Mouse (Mus musculus): Measurements from ENCODE around the gene Xylt1. TPM values are rescaled to one million over a fixed set of nuclear protein-coding genes. Genes with fewer than 3 reads are reported as not detected.

Xylt1 gene
- polyA plus RNA-seq, 1 experiment from 2014 or later: 7.9 TPM

DNA sequence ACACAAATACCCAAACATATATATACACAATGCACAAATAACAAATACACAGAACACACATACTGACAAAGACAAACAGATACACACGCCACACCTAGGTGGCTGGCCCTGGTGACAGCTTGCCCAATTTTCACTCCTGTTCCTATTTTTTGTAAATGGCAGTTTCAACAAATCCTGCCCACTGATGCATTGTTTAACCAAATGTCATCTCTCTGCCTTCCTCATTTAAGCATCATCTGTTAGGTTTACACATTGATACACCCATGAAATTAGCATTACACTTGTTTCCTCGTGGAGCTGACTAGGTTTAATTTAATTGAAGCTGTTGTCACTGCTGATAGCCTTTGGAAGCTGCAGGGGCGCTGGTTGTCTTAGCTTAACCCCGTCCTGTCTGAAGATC is 194.6 kb downstream of the Xylt1 start:
- Histone ChIP-seq H3K79me2 (ENCODE audit: inconsistent target) (no peaks in the 10 kb centered on the region), H3K27ac (no peak overlapping the region), H3K36me3 (ENCODE audit: inconsistent target) (no peaks in the 10 kb centered on the region), H3K4me3 (ENCODE audit: inconsistent target) (no peak overlapping the region)
- WGBS (ENCODE audit: missing documents): 75% methylated on average over 4 of the region's 4 CpGs

DNA sequence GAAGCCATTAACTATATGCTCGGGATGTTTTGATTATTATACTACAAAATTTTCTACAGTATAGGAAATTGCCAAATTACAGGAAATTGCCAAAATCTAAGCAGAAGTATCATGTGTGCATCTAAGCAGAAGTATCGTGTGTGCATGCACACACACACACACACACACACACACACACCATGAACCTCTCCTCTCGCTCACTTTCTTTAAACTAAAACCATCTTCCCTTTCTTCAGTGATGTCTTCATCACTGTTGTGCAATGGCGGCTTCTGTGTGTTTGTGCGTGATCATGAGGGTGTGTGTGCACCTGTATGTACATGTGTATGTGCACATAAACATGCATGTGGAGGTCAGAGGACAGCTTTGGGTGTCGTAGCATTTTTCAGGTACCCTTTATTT is 196.3 kb downstream of the Xylt1 start:
- 71% methylated on average over 6 of the region's 6 CpGs for WGBS (ENCODE audit: missing documents)
- H3K79me2 ChIP-seq (ENCODE audit: inconsistent target): no peaks in the 10 kb centered on the region
- H3K4me3 ChIP-seq (ENCODE audit: inconsistent target): no peak overlapping the region
- no peak overlapping the region for H3K27ac ChIP-seq
- no peaks in the 10 kb centered on the region for H3K36me3 ChIP-seq (ENCODE audit: inconsistent target)

DNA sequence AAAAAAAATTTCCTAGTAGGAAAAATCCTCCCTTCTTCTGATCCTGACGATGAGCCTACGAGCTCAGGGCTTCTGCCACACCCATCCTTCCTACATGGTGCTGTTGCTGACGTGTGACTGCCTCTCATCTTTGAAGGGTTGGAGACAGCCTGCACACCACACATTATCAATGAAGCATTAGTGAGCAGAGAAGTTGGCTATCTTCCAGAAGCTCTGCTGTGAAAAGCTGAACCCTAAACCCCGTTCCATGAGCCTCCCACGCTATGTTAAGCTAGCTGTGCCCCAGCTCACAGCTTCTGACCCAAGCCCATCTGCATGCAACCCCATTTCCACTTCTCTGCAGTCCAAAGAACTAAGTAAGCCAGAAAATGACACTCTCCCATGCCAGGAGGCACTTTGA is 204.4 kb downstream of the Xylt1 start:
- no peaks in the 10 kb centered on the region for H3K36me3 ChIP-seq (ENCODE audit: inconsistent target)
- no peak overlapping the region for H3K4me3 ChIP-seq (ENCODE audit: inconsistent target)
- H3K79me2 ChIP-seq (ENCODE audit: inconsistent target): no peaks in the 10 kb centered on the region
- WGBS (ENCODE audit: missing documents): 88% methylated on average over 5 of the region's 5 CpGs
- H3K27ac ChIP-seq: no peak overlapping the region

DNA sequence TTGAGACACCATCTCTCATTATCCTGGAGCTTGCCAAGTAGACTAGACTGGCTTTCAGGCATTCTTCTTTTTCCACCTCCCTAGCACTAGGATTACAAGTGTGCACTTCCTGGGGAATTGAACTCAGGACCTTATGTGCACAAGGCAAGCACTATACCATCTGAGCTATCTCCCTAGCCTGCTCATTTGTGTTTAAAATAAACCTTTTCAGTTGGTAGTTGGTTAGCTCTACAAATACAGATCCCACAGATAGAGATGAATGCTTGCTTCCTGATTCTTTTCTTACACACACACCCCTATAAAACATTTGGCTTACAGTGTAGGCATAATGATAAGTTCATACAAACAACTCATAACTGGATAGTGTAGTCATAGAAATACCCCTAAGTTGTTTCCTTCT is 206.0 kb downstream of the Xylt1 start:
- H3K79me2 ChIP-seq (ENCODE audit: inconsistent target): no peaks in the 10 kb centered on the region
- H3K27ac ChIP-seq: no peak overlapping the region
- no peaks in the 10 kb centered on the region for H3K36me3 ChIP-seq (ENCODE audit: inconsistent target)
- H3K4me3 ChIP-seq (ENCODE audit: inconsistent target): no peak overlapping the region

DNA sequence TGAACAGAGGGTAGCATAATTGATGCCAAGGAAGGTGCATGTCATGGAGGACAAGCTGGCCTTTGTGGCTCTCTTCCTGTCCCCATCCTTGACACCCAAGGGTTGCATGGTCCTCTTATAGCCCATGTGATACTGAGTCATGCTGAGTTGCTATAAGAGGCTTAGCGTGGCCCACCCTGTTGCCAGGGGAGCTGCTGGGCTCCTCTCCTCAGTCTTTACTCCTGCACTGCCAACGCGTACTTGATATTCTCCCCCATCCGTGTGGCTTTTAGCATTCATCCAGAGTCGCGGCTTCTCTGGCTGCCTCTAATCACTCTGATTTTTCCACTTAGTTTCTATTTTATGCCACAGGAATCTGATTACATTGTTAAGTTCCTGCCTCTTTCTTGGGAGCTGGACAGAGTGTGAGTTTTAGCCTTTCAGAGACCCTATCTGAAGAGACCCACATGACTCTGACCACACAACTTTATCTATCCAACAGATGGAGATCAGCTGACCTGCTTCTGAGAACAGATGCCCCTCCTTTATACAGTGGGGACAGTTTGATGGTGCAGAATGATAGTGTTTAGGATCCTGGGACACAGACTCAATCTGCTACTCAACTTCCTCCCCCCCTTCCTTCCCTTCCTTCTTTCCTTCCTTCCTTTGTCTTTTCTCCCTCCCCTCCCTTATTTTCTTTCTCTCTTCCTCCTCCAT is 206.6 kb downstream of the Xylt1 start:
- WGBS (ENCODE audit: missing documents): 92% methylated on average over 6 of the region's 6 CpGs
- Histone ChIP-seq H3K79me2 (ENCODE audit: inconsistent target) (no peaks in the 10 kb centered on the region), H3K4me3 (ENCODE audit: inconsistent target) (no peak overlapping the region), H3K27ac (no peak overlapping the region), H3K36me3 (ENCODE audit: inconsistent target) (no peaks in the 10 kb centered on the region)

DNA sequence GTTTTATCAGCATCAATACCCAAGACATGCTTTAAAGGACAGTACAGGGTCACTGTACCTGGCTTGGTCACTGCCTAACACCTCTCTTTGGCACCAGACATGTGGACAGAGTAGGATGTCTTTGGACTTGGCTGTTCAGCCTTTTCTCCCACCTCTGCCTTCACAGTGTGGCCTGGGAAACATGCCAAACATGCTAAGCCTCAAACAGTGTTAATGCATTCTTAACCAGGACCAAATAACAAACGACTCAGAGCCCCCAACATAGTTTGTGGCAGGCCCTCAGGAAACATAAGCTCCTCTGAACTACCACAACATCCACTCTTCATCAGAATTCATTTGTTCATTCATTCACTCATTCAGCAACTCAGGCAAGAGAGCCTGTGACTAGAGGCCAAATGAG is 207.6 kb downstream of the Xylt1 start:
- H3K79me2 ChIP-seq (ENCODE audit: inconsistent target): no peaks in the 10 kb centered on the region
- H3K4me3 ChIP-seq (ENCODE audit: inconsistent target): no peak overlapping the region
- H3K27ac ChIP-seq: no peak overlapping the region
- peaks cover under 1% of the 10 kb centered on the region; the same call in 1 of the 2 replicates for H3K36me3 ChIP-seq (ENCODE audit: inconsistent target)
- WGBS (ENCODE audit: missing documents): 11% methylated on average over 1 of the region's 1 CpGs

DNA sequence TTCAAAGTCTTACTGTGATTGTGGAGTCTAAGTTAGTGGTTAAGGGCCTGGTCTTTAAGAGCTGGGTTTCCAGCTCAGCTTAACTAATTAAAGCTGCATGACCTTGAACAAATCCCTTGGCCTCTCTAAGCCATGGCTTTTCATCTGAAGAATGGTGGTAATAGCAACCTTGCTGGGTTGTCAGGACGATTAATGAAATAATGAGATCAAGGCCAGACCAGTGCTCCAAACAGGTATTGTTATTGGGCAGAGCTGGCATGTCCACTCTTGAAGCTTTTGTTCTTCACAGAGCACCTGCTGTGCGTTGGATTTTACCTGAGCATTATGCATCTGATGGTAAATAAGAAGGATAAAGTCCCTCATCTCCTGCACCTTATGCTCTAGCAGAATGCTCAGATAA is 208.6 kb downstream of the Xylt1 start:
- Histone ChIP-seq H3K27ac (no peak overlapping the region), H3K36me3 (ENCODE audit: inconsistent target) (peaks cover 5% of the 10 kb centered on the region; the same call in 1 of the 2 replicates), H3K4me3 (ENCODE audit: inconsistent target) (no peak overlapping the region), H3K79me2 (ENCODE audit: inconsistent target) (no peaks in the 10 kb centered on the region)
- 95% methylated on average over 2 of the region's 2 CpGs for WGBS (ENCODE audit: missing documents)

DNA sequence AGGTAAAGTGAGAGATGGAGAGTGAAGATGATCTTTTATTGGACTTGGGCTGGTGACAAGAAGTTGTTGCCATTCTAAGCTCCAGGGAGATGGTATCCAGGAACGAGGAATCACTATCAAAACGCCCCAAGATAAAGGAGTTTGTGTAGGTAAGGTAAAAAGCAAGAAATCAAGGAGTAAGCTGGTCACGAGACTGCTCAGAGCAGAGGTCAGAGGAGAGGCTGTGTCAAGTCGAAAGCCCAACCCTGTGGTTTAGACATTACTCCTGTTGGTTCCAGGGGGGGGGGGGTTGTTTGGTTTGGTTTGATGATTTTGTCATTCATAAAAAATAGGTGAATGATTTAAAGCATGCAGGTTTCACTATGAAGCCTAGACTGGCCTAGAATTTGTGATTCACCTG is 209.0 kb downstream of the Xylt1 start:
- no peak overlapping the region for H3K4me3 ChIP-seq (ENCODE audit: inconsistent target)
- WGBS (ENCODE audit: missing documents): 87% methylated on average over 4 of the region's 4 CpGs
- no peak overlapping the region for H3K27ac ChIP-seq
- H3K36me3 ChIP-seq (ENCODE audit: inconsistent target): peaks cover 5% of the 10 kb centered on the region; the same call in 1 of the 2 replicates
- H3K79me2 ChIP-seq (ENCODE audit: inconsistent target): no peaks in the 10 kb centered on the region

DNA sequence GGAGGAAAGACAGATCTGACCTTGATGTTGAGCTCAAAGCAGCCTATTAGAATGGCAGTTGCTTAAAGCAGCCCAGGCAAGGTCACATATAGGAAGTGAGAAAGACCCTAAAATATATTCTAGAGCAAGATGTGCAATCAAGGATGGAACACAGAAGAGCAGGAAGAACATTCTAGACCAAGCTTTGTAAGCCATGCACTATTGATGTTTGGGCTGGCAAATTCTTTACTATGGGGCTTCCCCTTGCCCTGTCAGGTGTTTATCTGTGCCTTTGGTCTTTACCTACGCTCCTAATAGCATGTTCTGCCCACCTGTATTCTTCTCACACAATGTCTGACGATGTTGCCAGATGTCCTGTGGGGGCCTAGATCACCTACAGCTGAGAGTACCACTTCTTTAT is 213.4 kb downstream of the Xylt1 start:
- no peak overlapping the region for H3K27ac ChIP-seq
- WGBS (ENCODE audit: missing documents): 100% methylated on average over 2 of the region's 2 CpGs

DNA sequence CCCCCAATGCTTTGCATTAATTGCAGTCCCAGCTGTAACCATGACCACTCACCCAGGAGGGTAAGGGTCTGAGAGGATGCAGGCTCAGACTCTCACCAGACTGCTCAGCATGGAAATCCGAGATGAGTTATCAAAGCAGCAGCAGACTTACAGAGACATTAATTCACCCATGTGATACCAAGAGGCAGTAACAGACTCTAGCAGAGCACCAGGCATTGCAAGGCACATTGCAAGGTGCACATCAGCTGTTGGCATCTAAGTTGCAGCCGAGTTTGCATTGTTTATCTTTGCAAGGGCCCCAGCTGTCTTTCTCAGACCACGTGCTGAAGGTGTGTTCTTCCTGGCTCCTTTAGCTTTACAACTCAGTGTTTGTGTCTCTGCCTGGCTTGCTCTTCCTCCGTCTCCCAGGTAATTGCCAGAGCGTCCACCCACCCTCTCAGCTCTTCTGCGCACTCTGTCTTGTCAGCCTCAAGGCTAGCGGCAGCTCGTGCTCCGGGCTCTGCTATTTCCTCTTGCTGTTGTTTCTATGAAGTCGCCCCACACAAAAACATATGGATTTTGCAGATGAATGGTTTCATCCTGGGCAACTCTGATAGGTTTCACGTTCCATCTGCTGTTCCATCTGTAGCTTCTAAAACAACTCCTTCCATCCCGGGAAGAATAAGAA is 214.4 kb downstream of the Xylt1 start:
- no peak overlapping the region for H3K27ac ChIP-seq
- 97% methylated on average over 12 of the region's 12 CpGs for WGBS (ENCODE audit: missing documents)
- no peaks in the 10 kb centered on the region for H3K79me2 ChIP-seq (ENCODE audit: inconsistent target)
- no peak overlapping the region for H3K4me3 ChIP-seq (ENCODE audit: inconsistent target)
- H3K36me3 ChIP-seq (ENCODE audit: inconsistent target): peaks cover 5% of the 10 kb centered on the region; the same call in 1 of the 2 replicates

More for the DNA sequence above, 213.4 kb downstream of the Xylt1 start:
- Histone ChIP-seq H3K79me2 (ENCODE audit: inconsistent target) (no peaks in the 10 kb centered on the region), H3K4me3 (ENCODE audit: inconsistent target) (no peak overlapping the region), H3K36me3 (ENCODE audit: inconsistent target) (peaks cover 5% of the 10 kb centered on the region; the same call in 1 of the 2 replicates)

DNA sequence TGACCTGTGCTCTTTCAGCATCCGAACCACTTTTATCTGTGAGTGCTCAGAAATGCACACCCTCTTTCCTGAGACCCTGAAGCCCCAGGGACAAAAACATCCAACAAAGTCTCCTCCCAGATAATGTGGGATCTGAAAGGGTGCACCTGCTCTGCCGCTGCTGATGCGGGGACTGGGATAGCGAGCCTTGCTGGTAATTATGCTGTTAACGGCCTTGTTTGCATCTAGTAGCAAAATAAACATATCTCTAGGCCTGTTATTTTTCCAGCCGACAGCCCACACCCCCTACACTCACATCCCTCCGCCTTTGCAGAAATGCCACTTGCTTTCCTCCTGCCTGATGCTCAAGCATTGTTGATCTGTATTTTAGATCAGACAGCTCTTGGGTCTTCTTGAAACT is 219.7 kb downstream of the Xylt1 start:
- H3K27ac ChIP-seq: no peak overlapping the region
- H3K4me3 ChIP-seq (ENCODE audit: inconsistent target): no peak overlapping the region
- no peaks in the 10 kb centered on the region for H3K79me2 ChIP-seq (ENCODE audit: inconsistent target)
- WGBS (ENCODE audit: missing documents): 92% methylated on average over 7 of the region's 7 CpGs
- no peaks in the 10 kb centered on the region for H3K36me3 ChIP-seq (ENCODE audit: inconsistent target)

DNA sequence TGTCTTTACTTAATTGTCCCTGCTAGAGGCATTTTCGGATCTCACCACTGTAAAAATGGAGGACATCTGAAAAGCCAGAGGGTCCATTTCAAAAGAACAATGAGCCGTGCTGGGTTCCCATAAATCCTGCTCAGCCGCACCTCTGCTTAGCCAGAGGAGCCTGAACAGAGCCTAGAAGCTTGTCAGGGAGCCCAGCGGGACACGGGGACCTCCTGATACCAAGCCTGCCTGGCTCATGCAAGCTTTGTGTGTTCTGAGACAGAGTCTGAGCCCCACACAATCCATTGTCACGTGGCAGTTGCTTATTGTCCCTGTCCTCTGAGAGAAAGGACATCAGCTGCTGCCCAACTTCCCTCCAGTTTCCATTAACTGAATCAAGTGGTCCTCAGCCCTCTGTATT is 229.7 kb downstream of the Xylt1 start:
- H3K36me3 ChIP-seq (ENCODE audit: inconsistent target): no peaks in the 10 kb centered on the region
- H3K27ac ChIP-seq: no peak overlapping the region
- H3K79me2 ChIP-seq (ENCODE audit: inconsistent target): no peaks in the 10 kb centered on the region
- 91% methylated on average over 6 of the region's 6 CpGs for WGBS (ENCODE audit: missing documents)
- H3K4me3 ChIP-seq (ENCODE audit: inconsistent target): no peak overlapping the region

DNA sequence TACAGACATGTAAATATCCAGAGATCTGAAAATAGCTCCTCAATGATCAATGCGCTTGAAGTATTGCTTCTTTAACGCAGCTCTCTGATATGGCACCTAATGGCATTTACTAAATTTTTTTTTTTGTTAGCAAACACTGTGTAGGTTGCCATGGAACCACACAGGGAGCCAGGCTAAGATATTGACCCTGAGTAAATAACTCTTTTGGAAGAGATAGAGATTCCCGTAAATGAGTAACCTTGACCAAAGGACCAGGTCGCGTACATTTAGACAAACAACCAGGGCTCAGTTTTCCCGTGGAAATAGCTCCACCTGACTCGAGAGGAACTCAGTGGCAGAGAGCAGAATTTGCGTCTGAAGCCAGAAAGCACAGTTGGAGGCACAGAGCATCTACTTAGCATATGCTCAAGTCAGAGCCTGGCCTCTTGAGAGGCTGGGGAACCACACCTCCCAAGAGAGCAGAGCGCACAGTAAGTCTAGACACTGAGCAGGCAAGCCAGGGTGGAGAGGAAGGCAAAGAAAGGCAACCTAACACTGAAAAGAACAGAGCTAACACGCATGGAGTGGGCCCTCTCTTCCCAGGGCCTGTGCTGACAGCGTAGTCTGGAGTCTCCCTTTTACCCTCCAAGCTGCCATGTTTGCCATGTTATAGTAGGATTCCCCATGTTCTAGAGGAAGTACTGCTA is 232.2 kb downstream of the Xylt1 start:
- 95% methylated on average over 11 of the region's 11 CpGs for WGBS (ENCODE audit: missing documents)
- no peak overlapping the region for H3K27ac ChIP-seq
- H3K79me2 ChIP-seq (ENCODE audit: inconsistent target): no peaks in the 10 kb centered on the region
- no peaks in the 10 kb centered on the region for H3K36me3 ChIP-seq (ENCODE audit: inconsistent target)
- no peak overlapping the region for H3K4me3 ChIP-seq (ENCODE audit: inconsistent target)

DNA sequence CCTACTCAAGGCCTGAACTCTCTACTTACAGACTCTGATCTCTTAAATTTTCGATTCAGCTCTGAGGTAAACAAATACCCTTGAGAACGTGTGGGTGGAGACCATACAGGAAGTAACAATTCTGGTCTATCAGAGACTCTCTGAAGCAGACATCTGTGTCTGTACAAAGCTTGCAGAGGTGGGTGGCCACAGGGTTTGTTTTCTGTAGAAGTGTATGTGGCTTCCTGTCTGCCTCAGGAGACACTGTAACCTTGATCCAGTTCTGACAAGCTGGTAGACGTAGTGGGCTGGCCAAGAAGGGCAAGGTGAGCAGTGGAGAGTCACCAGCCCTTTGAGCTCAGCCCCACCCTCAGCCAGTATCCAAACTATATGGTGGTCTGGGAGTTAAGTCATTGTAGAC is 233.0 kb downstream of the Xylt1 start:
- WGBS (ENCODE audit: missing documents): 27% methylated on average over 3 of the region's 3 CpGs
- no peaks in the 10 kb centered on the region for H3K36me3 ChIP-seq (ENCODE audit: inconsistent target)
- no peak overlapping the region for H3K4me3 ChIP-seq (ENCODE audit: inconsistent target)
- H3K27ac ChIP-seq: no peak overlapping the region
- no peaks in the 10 kb centered on the region for H3K79me2 ChIP-seq (ENCODE audit: inconsistent target)

DNA sequence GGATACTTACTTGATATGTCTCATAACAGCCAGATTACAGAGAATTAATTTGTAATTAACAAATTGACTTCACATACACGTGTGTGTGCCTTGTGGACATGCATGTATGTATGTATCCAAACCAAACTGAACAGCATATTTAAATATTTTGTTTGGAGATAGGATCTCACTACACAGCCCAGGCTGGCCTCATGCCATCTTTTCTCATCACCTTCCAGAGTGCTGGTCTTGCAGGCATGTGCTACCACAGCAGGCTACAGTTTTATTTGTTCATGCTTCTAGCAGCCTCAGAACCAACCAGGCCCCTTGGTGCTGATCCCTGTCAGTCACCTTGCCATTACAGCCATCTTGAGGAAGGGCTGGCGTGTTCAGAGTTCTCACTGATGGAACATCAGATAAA is 233.6 kb downstream of the Xylt1 start:
- H3K27ac ChIP-seq: no peak overlapping the region
- no peaks in the 10 kb centered on the region for H3K36me3 ChIP-seq (ENCODE audit: inconsistent target)
- H3K79me2 ChIP-seq (ENCODE audit: inconsistent target): no peaks in the 10 kb centered on the region
- H3K4me3 ChIP-seq (ENCODE audit: inconsistent target): no peak overlapping the region
- 97% methylated on average over 2 of the region's 2 CpGs for WGBS (ENCODE audit: missing documents)

All from macrophage (primary cell).